In genomic region chr9:66760991-66761390, GRCm38 (mm10) we compare ENCODE assay signal across 31 mouse cellular contexts. TPM values are rescaled to one million over a fixed set of nuclear protein-coding genes. Genes with fewer than 3 reads are reported as not detected.
DNase-seq lines count a peak whose midpoint lies in the region; ATAC-seq lines count a peak whose summit lies in the region.
"Had no signal": no experiment of that assay in that cellular context is flagged by ENCODE, and none has a peak within 500 bp of the region (broad histone marks: within the 10 kb centered on the region; RNA-seq: fewer than 3 reads in every experiment).

No protein-coding gene starts in this region.

- no peak for ATAC-seq in kidney, embryonic 16.5 days (ENCODE audit: low FRiP score, low TSS enrichment)
- no peak for ATAC-seq in megakaryocyte, adult 5-6 weeks (ENCODE audit: poor library complexity, severe bottlenecking)
- ATAC-seq: forebrain, embryonic 15.5 days; hindbrain, embryonic 16.5 days; Patski had no signal

- 72% methylated on average over 1 of the region's 1 CpGs for WGBS in kidney, embryonic 16.5 days

- DNase-seq in adrenal gland, postnatal 14 days, result peak; percentile 22
- no peak for DNase-seq in adrenal gland, postnatal 25 days
- DNase-seq in kidney, adult 11 months, result peak; percentile 57
- peak; percentile 13 for DNase-seq in MN1 (ENCODE audit: low spot score)
- DNase-seq in kidney, postnatal 14 days, result peak; percentile 21
- no peak for DNase-seq in natural killer cell, adult 2 months (ENCODE audit: low spot score in 2 of 2)
- DNase-seq: adrenal gland, postnatal 10 days; cerebellum, adult 11-12 months; cerebellum, adult 8-10 months; cerebellum, postnatal 10 days; cerebellum, postnatal 36 days; embryo, embryonic 11 days; gastrocnemius, postnatal 10 days; gastrocnemius, postnatal 36 days; heart, postnatal 10 days; heart, postnatal 36 days had no signal

- H3K4me1 ChIP-seq in kidney, embryonic 16.5 days (ENCODE audit: insufficient read depth, low read length), result no peaks in the 10 kb centered on the region
- H3K4me1 ChIP-seq: embryonic facial prominence, embryonic 10.5 days; embryonic facial prominence, embryonic 13.5 days; forebrain, embryonic 12.5 days; forebrain, embryonic 15.5 days; heart, embryonic 12.5 days; heart, embryonic 15.5 days; hindbrain, embryonic 10.5 days; hindbrain, embryonic 13.5 days had no signal

- H3K9ac ChIP-seq in kidney, embryonic 16.5 days (replicated peaks; ENCODE audit: low read length), result no peak overlapping the region
- H3K9ac ChIP-seq: embryonic facial prominence, embryonic 13.5 days; forebrain, embryonic 12.5 days; forebrain, embryonic 15.5 days; heart, embryonic 12.5 days; heart, embryonic 15.5 days; hindbrain, embryonic 13.5 days had no signal

- no peak overlapping the region for H3K4me2 ChIP-seq in kidney, embryonic 16.5 days (replicated peaks; ENCODE audit: low read depth, low read length)
- H3K4me2 ChIP-seq: embryonic facial prominence, embryonic 13.5 days; forebrain, embryonic 12.5 days; forebrain, embryonic 15.5 days; heart, embryonic 12.5 days; heart, embryonic 15.5 days; hindbrain, embryonic 13.5 days had no signal

- H3K27me3 ChIP-seq in kidney, embryonic 16.5 days (ENCODE audit: insufficient read depth, low read length), result no peaks in the 10 kb centered on the region
- H3K27me3 ChIP-seq: embryonic facial prominence, embryonic 13.5 days; forebrain, embryonic 12.5 days; forebrain, embryonic 15.5 days; heart, embryonic 12.5 days; heart, embryonic 15.5 days; hindbrain, embryonic 13.5 days; Patski had no signal

- H3K9me3 ChIP-seq in kidney, embryonic 16.5 days (ENCODE audit: low read length), result no peaks in the 10 kb centered on the region
- H3K9me3 ChIP-seq: embryonic facial prominence, embryonic 10.5 days; embryonic facial prominence, embryonic 13.5 days; forebrain, embryonic 12.5 days; forebrain, embryonic 15.5 days; heart, embryonic 12.5 days; heart, embryonic 15.5 days; hindbrain, embryonic 10.5 days; hindbrain, embryonic 13.5 days had no signal

- H3K27ac ChIP-seq in kidney, embryonic 16.5 days (ENCODE audit: low read length), result no peak overlapping the region
- H3K27ac ChIP-seq: embryonic facial prominence, embryonic 10.5 days; embryonic facial prominence, embryonic 13.5 days; forebrain, embryonic 12.5 days; forebrain, embryonic 15.5 days; heart, embryonic 15.5 days; hindbrain, embryonic 10.5 days; hindbrain, embryonic 13.5 days had no signal

- no peak overlapping the region for H3K4me3 ChIP-seq in kidney, embryonic 16.5 days (ENCODE audit: low read length)
- H3K4me3 ChIP-seq: embryonic facial prominence, embryonic 10.5 days; embryonic facial prominence, embryonic 13.5 days; erythroblast, embryonic 14.5 days; forebrain, embryonic 12.5 days; forebrain, embryonic 15.5 days; heart, embryonic 12.5 days; heart, embryonic 15.5 days; hindbrain, embryonic 10.5 days; hindbrain, embryonic 13.5 days had no signal

- no peaks in the 10 kb centered on the region for H3K36me3 ChIP-seq in kidney, embryonic 16.5 days (ENCODE audit: insufficient read depth, low read length)
- H3K36me3 ChIP-seq: embryonic facial prominence, embryonic 10.5 days; forebrain, embryonic 12.5 days; forebrain, embryonic 15.5 days; heart, embryonic 12.5 days; heart, embryonic 15.5 days; hindbrain, embryonic 10.5 days; hindbrain, embryonic 13.5 days had no signal

RNA-seq across cellular contexts. Expression of gene Aph1b, which starts 34.3 kb away (rescaled TPM):
- total RNA-seq in adrenal gland, postnatal 14 days (2021), result 3.7 and 3.8 TPM in 2 replicates
- total RNA-seq in adrenal gland, postnatal 25 days (2021), result 3.1 and 4.5 TPM in 2 replicates
- polyA plus RNA-seq in kidney, embryonic 16.5 days (2015; fragmentation: Nextera tagmentation; extraction: Ambion mirVana), result 11.3 and 12.0 TPM in 2 replicates
- total RNA-seq in megakaryocyte, adult 5-6 weeks (2015), result 9.7 and 10.6 TPM in 2 replicates
- total RNA-seq in megakaryocyte, adult 5-6 weeks (2017), result 7.0 and 7.8 TPM in 2 replicates

RNA-seq across cellular contexts. Expression of gene Gm10647, which starts 35.8 kb away (rescaled TPM):
- total RNA-seq in adrenal gland, postnatal 14 days (2021), result 0.30 TPM in 1 of 2 replicates, not detected in the other
- 0.33 and 0.43 TPM in 2 replicates for total RNA-seq in adrenal gland, postnatal 25 days (2021)
- 0.71 and 1.2 TPM in 2 replicates for polyA plus RNA-seq in kidney, embryonic 16.5 days (2015; fragmentation: Nextera tagmentation; extraction: Ambion mirVana)
- 0.22 TPM in 1 of 2 replicates, not detected in the other for total RNA-seq in megakaryocyte, adult 5-6 weeks (2015)
- total RNA-seq in megakaryocyte, adult 5-6 weeks (2017), result 0.48 TPM in 1 of 2 replicates, not detected in the other
- total RNA-seq: ES-E14; gastrocnemius, postnatal 36 days; granulocyte monocyte progenitor cell, adult 5-6 weeks had no signal
- polyA plus RNA-seq: erythroblast, embryonic 14.5 days had no signal

RNA-seq across cellular contexts. Expression of gene Car12, which starts 47.5 kb away (rescaled TPM):
- 0.33 and 0.49 TPM in 2 replicates for total RNA-seq in adrenal gland, postnatal 14 days (2021)
- 0.70 and 1.0 TPM in 2 replicates for total RNA-seq in adrenal gland, postnatal 25 days (2021)
- polyA plus RNA-seq in kidney, embryonic 16.5 days (2015; fragmentation: Nextera tagmentation; extraction: Ambion mirVana), result 27.7 and 30.7 TPM in 2 replicates
- total RNA-seq in megakaryocyte, adult 5-6 weeks (2015), result 0.09 and 0.16 TPM in 2 replicates
- 0.11 TPM in 1 of 2 replicates, not detected in the other for total RNA-seq in megakaryocyte, adult 5-6 weeks (2017)
- total RNA-seq: heart, postnatal 36 days had no signal
- polyA plus RNA-seq: erythroblast, embryonic 14.5 days had no signal

Comparison
In these comparisons a context has a peak if more than half of its experiments do, and no peak if none do; other contexts are left out.
1. DNase-seq: peak in adrenal gland, postnatal 14 days (single experiment), kidney, adult 11 months (single experiment), MN1 (single experiment) and kidney, postnatal 14 days (single experiment); none in adrenal gland, postnatal 25 days (single experiment) and natural killer cell, adult 2 months (0 of 2).